In the genomic region with DNA sequence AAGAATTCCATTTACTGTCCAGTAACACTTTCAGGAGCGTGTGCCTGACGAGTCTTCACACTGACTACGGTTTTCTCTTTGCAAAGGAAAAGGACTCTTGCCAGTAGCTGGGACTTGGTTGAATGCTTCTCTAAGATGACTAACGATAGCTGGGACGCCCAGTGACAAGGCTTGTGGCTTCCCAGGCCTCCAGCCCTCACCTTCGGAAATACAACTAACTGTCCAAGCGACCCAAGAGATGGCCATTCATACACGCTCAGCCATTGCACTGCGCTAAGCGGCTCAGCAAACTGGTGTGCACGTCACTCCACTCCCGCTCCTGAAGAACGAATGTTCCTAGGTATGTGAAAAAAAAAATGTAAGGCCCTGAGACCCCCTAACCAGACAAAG, we compare ENCODE assay signal across 8 mouse cellular contexts. TPM values are rescaled to one million over a fixed set of nuclear protein-coding genes. Genes with fewer than 3 reads are reported as not detected.
A peak's percentile ranks its signal among the peaks of the same experiment; 100 is the strongest.
DNase-seq lines count a peak whose midpoint lies in the region; ATAC-seq and TF ChIP-seq lines count a peak whose summit lies in the region.

No protein-coding gene starts in this region.

- 2% methylated on average over 13 of the region's 13 CpGs for WGBS in kidney, embryonic 14.5 days
- WGBS in forebrain, embryonic 14.5 days = 0% methylated on average over 13 of the region's 13 CpGs
- under 1% methylated on average over 13 of the region's 13 CpGs for WGBS in limb, embryonic 10.5 days

- peak overlapping the region; percentile 74; the same call in 1 of the 2 replicates for H3K9ac ChIP-seq in kidney, embryonic 14.5 days (ENCODE audit: low read depth, low read length)
- peak overlapping the region; percentile 90 for H3K9ac ChIP-seq in forebrain, embryonic 14.5 days (ENCODE audit: low read length)

- no peaks in the 10 kb centered on the region for H3K36me3 ChIP-seq in kidney, embryonic 14.5 days (ENCODE audit: control insufficient read depth, insufficient read depth, low read length)
- no peaks in the 10 kb centered on the region for H3K36me3 ChIP-seq in forebrain, embryonic 14.5 days (ENCODE audit: control insufficient read depth, insufficient read depth, low read length)
- H3K36me3 ChIP-seq in limb, embryonic 10.5 days = peaks cover 12% of the 10 kb centered on the region
- H3K36me3 ChIP-seq in myocyte (ENCODE audit: control insufficient read depth, insufficient read depth) = no peaks in the 10 kb centered on the region

- no peaks in the 10 kb centered on the region for H3K27me3 ChIP-seq in kidney, embryonic 14.5 days (ENCODE audit: control insufficient read depth, insufficient read depth, low read length)
- H3K27me3 ChIP-seq in forebrain, embryonic 14.5 days (replicated peaks; ENCODE audit: control insufficient read depth, insufficient read depth, low read length) = no peaks in the 10 kb centered on the region
- H3K27me3 ChIP-seq in limb, embryonic 10.5 days (ENCODE audit: low read depth, poor library complexity, severe bottlenecking) = no peaks in the 10 kb centered on the region
- no peaks in the 10 kb centered on the region for H3K27me3 ChIP-seq in myocyte (ENCODE audit: control insufficient read depth, insufficient read depth, insufficient read length)

- no peaks in the 10 kb centered on the region for H3K79me2 ChIP-seq in myocyte (ENCODE audit: control insufficient read depth, insufficient read depth)

- peaks cover 11% of the 10 kb centered on the region for H3K4me1 ChIP-seq in kidney, embryonic 14.5 days (ENCODE audit: control insufficient read depth, insufficient read depth, low read length)
- H3K4me1 ChIP-seq in forebrain, embryonic 14.5 days (ENCODE audit: control insufficient read depth, insufficient read depth, low read length) = peaks cover 5% of the 10 kb centered on the region
- H3K4me1 ChIP-seq in limb, embryonic 10.5 days = peaks cover 36% of the 10 kb centered on the region

- H3K4me3 ChIP-seq in kidney, embryonic 14.5 days (ENCODE audit: low read length) = peak overlapping the region; percentile 77
- peak overlapping the region; percentile 81 for H3K4me3 ChIP-seq in forebrain, embryonic 14.5 days (ENCODE audit: low read depth, low read length)
- peak overlapping the region; percentile 87 for H3K4me3 ChIP-seq in limb, embryonic 10.5 days
- peak overlapping the region; percentile 40 for H3K4me3 ChIP-seq in myocyte

- H3K27ac ChIP-seq in kidney, embryonic 14.5 days (ENCODE audit: low read depth, low read length) = peak overlapping the region; percentile 74; the same call in 1 of the 2 replicates
- peak overlapping the region; percentile 87 for H3K27ac ChIP-seq in forebrain, embryonic 14.5 days (ENCODE audit: low read depth, low read length)
- H3K27ac ChIP-seq in limb, embryonic 10.5 days = peak overlapping the region; percentile 96

- peak overlapping the region; percentile 47 for H3ac ChIP-seq in myocyte (ENCODE audit: control insufficient read depth, insufficient read length)

- peak overlapping the region; percentile 61 for H3K4me2 ChIP-seq in kidney, embryonic 14.5 days (replicated peaks; ENCODE audit: low read depth, low read length)
- peak overlapping the region; percentile 74 for H3K4me2 ChIP-seq in forebrain, embryonic 14.5 days (ENCODE audit: low read length)
- H3K4me2 ChIP-seq in myocyte (ENCODE audit: low read depth) = peak overlapping the region; percentile 76

- no peak for TF ChIP-seq POLR2A in myocyte (IDR thresholded peaks at IDR 0.05; ENCODE audit: insufficient read length, low read depth)

- H3K9me3 ChIP-seq in kidney, embryonic 14.5 days (ENCODE audit: control insufficient read depth, low read length) = no peaks in the 10 kb centered on the region
- no peaks in the 10 kb centered on the region for H3K9me3 ChIP-seq in forebrain, embryonic 14.5 days (replicated peaks; ENCODE audit: control insufficient read depth, low read length)
- no peaks in the 10 kb centered on the region for H3K9me3 ChIP-seq in limb, embryonic 10.5 days (replicated peaks)

- no peak; the same call in 1 of the 2 replicates for ATAC-seq in kidney, embryonic 14.5 days (ENCODE audit: low FRiP score, low TSS enrichment)
- peak; percentile 25; the same call in 1 of the 2 replicates for ATAC-seq in forebrain, embryonic 14.5 days
- ATAC-seq in granulocyte monocyte progenitor cell, adult 5-6 weeks (replicated peaks; ENCODE audit: poor library complexity, severe bottlenecking) = no peak

- no peak for DNase-seq in kidney, adult 11 months
- DNase-seq in brain, adult 2 months (ENCODE audit: low read depth, low spot score) = peak; percentile 54
- DNase-seq in forebrain, embryonic 14.5 days (ENCODE audit: low spot score) = peak; percentile 60
- peak; percentile 61 for DNase-seq in limb, embryonic 10.5 days (ENCODE audit: low spot score)
- DNase-seq in urinary bladder, postnatal 4 days (ENCODE audit: low spot score in 2 of 2) = no peak

TF ChIP-seq in myocyte, 11 proteins besides CTCF, POLR2A, EP300 and RAD21:
- TF ChIP-seq E2F4 (IDR thresholded peaks at IDR 0.05; ENCODE audit: insufficient read depth) (no peak), SRF (IDR thresholded peaks at IDR 0.05; ENCODE audit: control insufficient read depth, insufficient read length, low read depth) (no peak), REST (IDR thresholded peaks at IDR 0.05; ENCODE audit: insufficient read depth, insufficient read length) (no peak), POLR2AphosphoS2 (IDR thresholded peaks at IDR 0.05; ENCODE audit: insufficient read length, low read depth) (no peak), MYOD1 (IDR thresholded peaks at IDR 0.05; ENCODE audit: control insufficient read depth in 1 of 3, insufficient read length in 2 of 3, low read depth in 2 of 3) (no peak), MYOG (IDR thresholded peaks at IDR 0.05; ENCODE audit: control insufficient read depth in 1 of 3, insufficient read depth in 1 of 3, insufficient read length in 2 of 3, low read depth in 2 of 3) (no peak), CEBPB (IDR thresholded peaks at IDR 0.05; ENCODE audit: insufficient read depth, poor library complexity, severe bottlenecking) (no peak), TCF3 (IDR thresholded peaks at IDR 0.05; ENCODE audit: insufficient read length, low read depth) (no peak), USF1 (IDR thresholded peaks at IDR 0.05; ENCODE audit: low read depth) (no peak), TCF12 (IDR thresholded peaks at IDR 0.05; ENCODE audit: insufficient read depth, poor library complexity, severe bottlenecking) (no peak), MAX (IDR thresholded peaks at IDR 0.05; ENCODE audit: low read depth) (no peak)
TF ChIP-seq in myocyte: peak in this region for 0.

RNA-seq across cellular contexts. Expression of gene Golm1, which starts 0.9 kb away (rescaled TPM):
- 27.9 and 41.9 TPM in 2 replicates for polyA plus RNA-seq in kidney, embryonic 14.5 days (2014; fragmentation: Nextera tagmentation; extraction: Ambion mirVana)
- polyA plus RNA-seq in forebrain, embryonic 14.5 days (2014; fragmentation: Nextera tagmentation; extraction: Ambion mirVana) = 50.1 and 57.7 TPM in 2 replicates
- polyA plus RNA-seq in limb, embryonic 10.5 days (2016; fragmentation: Nextera tagmentation; extraction: Ambion mirVana) = 78.4 and 80.2 TPM in 2 replicates
- polyA plus RNA-seq in myocyte (2012; fragmentation: generic; extraction: Trizol) = 4.8 TPM
- total RNA-seq in granulocyte monocyte progenitor cell, adult 5-6 weeks (2014; fragmentation: Nextera tagmentation) = 7.2 and 11.5 TPM in 2 replicates
- total RNA-seq in granulocyte monocyte progenitor cell, adult 5-6 weeks (2017) = 12.4 and 16.0 TPM in 2 replicates

RNA-seq across cellular contexts. Expression of gene 4921517D22Rik, which starts 19.2 kb away (rescaled TPM):
- polyA plus RNA-seq in kidney, embryonic 14.5 days (2014; fragmentation: Nextera tagmentation; extraction: Ambion mirVana) = not detected in 2 replicates
- not detected in 2 replicates for polyA plus RNA-seq in forebrain, embryonic 14.5 days (2014; fragmentation: Nextera tagmentation; extraction: Ambion mirVana)
- polyA plus RNA-seq in limb, embryonic 10.5 days (2016; fragmentation: Nextera tagmentation; extraction: Ambion mirVana) = not detected in 2 replicates
- not detected for polyA plus RNA-seq in myocyte (2012; fragmentation: generic; extraction: Trizol)
- total RNA-seq in granulocyte monocyte progenitor cell, adult 5-6 weeks (2014; fragmentation: Nextera tagmentation) = not detected in 2 replicates
- not detected in 2 replicates for total RNA-seq in granulocyte monocyte progenitor cell, adult 5-6 weeks (2017)

RNA-seq across cellular contexts. Expression of gene Spata31d1a, which starts 35.4 kb away (rescaled TPM):
- polyA plus RNA-seq in kidney, embryonic 14.5 days (2014; fragmentation: Nextera tagmentation; extraction: Ambion mirVana) = 0.43 TPM in 1 of 2 replicates, not detected in the other
- not detected in 2 replicates for polyA plus RNA-seq in forebrain, embryonic 14.5 days (2014; fragmentation: Nextera tagmentation; extraction: Ambion mirVana)
- 0.05 TPM in 1 of 2 replicates, not detected in the other for polyA plus RNA-seq in limb, embryonic 10.5 days (2016; fragmentation: Nextera tagmentation; extraction: Ambion mirVana)
- polyA plus RNA-seq in myocyte (2012; fragmentation: generic; extraction: Trizol) = not detected
- not detected in 2 replicates for total RNA-seq in granulocyte monocyte progenitor cell, adult 5-6 weeks (2014; fragmentation: Nextera tagmentation)
- total RNA-seq in granulocyte monocyte progenitor cell, adult 5-6 weeks (2017) = not detected in 2 replicates

RNA-seq across cellular contexts. Expression of gene Spata31d1b, which starts 37.3 kb away (rescaled TPM):
- polyA plus RNA-seq in kidney, embryonic 14.5 days (2014; fragmentation: Nextera tagmentation; extraction: Ambion mirVana) = not detected in 2 replicates
- polyA plus RNA-seq in forebrain, embryonic 14.5 days (2014; fragmentation: Nextera tagmentation; extraction: Ambion mirVana) = not detected in 2 replicates
- polyA plus RNA-seq in limb, embryonic 10.5 days (2016; fragmentation: Nextera tagmentation; extraction: Ambion mirVana) = not detected in 2 replicates
- polyA plus RNA-seq in myocyte (2012; fragmentation: generic; extraction: Trizol) = not detected
- total RNA-seq in granulocyte monocyte progenitor cell, adult 5-6 weeks (2014; fragmentation: Nextera tagmentation) = not detected in 2 replicates
- not detected in 2 replicates for total RNA-seq in granulocyte monocyte progenitor cell, adult 5-6 weeks (2017)

RNA-seq across cellular contexts. Expression of gene Spata31d1d, which starts 56.8 kb away (rescaled TPM):
- polyA plus RNA-seq in kidney, embryonic 14.5 days (2014; fragmentation: Nextera tagmentation; extraction: Ambion mirVana) = not detected in 2 replicates
- polyA plus RNA-seq in forebrain, embryonic 14.5 days (2014; fragmentation: Nextera tagmentation; extraction: Ambion mirVana) = not detected in 2 replicates
- not detected in 2 replicates for polyA plus RNA-seq in limb, embryonic 10.5 days (2016; fragmentation: Nextera tagmentation; extraction: Ambion mirVana)
- polyA plus RNA-seq in myocyte (2012; fragmentation: generic; extraction: Trizol) = not detected
- not detected in 2 replicates for total RNA-seq in granulocyte monocyte progenitor cell, adult 5-6 weeks (2014; fragmentation: Nextera tagmentation)
- total RNA-seq in granulocyte monocyte progenitor cell, adult 5-6 weeks (2017) = not detected in 2 replicates

Comparison
In these comparisons a context has a peak if more than half of its experiments do, and no peak if none do; other contexts are left out.
1. DNase-seq: peak in brain, adult 2 months (single experiment), forebrain, embryonic 14.5 days (single experiment) and limb, embryonic 10.5 days (single experiment); none in kidney, adult 11 months (single experiment) and urinary bladder, postnatal 4 days (0 of 2).
2. Peak in every context shown above with its lines, with median percentiles within 50 percentile points of each other: H3K27ac ChIP-seq, H3K4me2 ChIP-seq and H3K4me3 ChIP-seq.